Mouse (Mus musculus) heart, postnatal 4 days (tissue): ENCODE measurements around the gene Olfr38. TPM values are rescaled to one million over a fixed set of nuclear protein-coding genes. Genes with fewer than 3 reads are reported as not detected.

ENCODE experiments used
- DNase-seq: peaks from one replicate; pipeline ENCODE4 v3.0.0; 2021
- total RNA-seq, 2 experiments: library from RNA; stranded (reverse); gene quantifications; 2 replicates each; pipeline ENCODE4 v1.2.3; 2021

Gene Olfr38
- total RNA-seq, result not detected

- DNase-seq, result no peak
Measured at GRCm38 (mm10) chr6:42756104-42756503, at the start of gene Olfr38. Olfr38 (plus strand) TSS chr6:42756404.

DNA sequence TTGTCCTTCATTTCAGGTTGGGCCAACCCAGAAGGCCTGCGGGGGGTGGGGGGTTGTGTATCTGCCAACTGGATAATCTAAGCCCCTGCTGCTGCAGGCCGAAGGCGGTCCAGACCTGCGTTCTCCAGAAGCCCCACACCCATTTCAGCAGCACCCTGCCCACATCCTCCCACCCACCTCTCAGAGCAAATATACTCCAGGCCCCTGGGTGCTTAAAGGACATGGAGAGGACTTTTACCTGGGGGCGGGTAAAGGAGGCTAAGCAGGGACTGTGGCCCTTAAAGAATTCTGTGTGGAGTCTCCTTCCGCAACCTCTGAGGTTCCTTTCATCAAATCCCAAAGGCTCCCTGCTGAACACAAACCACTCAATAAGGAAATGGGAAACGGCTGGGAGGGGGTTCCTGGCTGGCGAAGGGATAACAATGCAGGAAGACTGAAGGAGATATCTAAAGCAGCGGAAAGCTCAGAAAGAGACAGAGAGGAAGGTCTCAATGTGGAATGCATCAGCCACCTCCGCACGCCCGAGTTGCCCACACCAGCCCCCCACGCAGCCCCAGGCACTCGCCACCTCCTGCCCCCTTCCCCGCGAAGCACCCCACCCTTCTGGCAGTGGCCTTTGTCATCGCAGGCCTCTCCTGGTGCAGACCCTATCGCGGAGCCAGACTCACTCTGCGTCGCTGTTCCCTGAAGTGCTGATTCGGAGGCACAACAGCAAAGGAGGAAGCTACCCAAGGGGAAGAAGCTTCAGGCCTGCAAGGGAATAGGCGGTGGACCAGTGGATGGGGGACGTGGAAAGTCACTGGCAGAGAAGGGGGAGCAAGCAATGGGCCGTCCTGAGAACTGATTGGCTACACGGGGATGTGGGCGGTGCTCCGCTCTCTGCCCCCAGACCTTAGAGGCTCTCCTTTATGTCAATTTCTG is 46.7 kb upstream of the Olfr38 start, which contains the start of gene Tcaf1:
Gene Tcaf1, minus strand, starts transcription at position 798 of the 921 bp plus-strand sequence.
- peak; percentile 87 for DNase-seq

DNA sequence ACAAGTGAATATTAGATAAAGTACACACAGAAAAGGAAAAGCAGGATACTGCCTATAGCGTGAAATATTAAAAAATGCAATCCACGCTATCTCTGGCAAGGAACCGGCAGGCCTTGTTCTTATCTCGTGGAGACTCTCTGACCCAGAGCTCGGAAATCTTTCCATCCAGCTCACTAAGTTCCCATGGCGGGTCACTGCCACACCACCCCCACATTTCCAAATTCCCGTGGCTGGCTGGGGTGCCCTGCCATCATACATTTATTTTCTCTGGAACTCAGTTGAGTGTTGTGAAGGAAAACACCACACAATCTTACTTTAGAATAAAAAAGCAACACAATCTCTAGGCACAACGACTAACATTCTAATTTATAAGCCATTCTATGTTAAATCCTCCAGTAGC is 41.5 kb upstream of the Olfr38 start:
- no peak for DNase-seq

DNA sequence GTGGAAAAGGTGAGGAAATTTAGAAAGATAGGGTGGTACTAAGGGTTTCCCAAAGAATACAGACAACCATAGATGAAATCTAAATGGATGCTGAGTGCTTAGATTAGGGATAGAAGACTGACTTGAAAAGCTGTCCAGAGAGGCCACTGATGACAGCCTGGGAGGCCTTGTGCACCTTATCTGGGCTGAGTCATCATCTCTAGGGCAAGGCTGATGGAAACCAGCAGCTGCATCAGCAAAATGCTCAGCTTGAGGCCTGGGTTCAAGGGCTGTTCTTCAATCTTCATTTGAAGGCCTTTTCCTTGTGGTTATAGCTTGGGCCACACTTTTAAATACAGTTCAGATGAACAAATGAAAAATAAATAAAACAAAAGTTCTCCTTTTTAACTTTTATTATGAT is 38.2 kb upstream of the Olfr38 start:
- DNase-seq, result no peak

DNA sequence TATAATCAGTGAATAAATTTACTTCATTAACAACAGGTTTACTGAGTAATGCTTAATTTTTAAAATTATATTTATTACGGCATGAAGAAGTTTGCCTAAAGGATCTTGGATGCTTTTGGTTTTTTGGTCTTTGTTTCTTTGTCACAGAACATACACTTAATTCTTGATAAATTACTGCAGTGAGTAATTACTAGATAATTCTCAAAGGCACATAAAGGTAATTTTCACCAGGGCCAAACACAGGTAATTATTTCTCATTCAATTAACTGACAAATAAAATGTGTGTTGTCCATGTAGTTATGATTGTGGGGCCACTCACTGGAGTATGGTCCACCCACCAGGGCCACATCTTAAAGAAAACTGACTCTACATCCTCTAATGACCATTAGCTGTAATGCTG is 17.1 kb upstream of the Olfr38 start, which contains the start of gene Olfr453:
Gene Olfr453, plus strand, starts transcription at position 301 of the 400 bp plus-strand sequence.
- no peak for DNase-seq

DNA sequence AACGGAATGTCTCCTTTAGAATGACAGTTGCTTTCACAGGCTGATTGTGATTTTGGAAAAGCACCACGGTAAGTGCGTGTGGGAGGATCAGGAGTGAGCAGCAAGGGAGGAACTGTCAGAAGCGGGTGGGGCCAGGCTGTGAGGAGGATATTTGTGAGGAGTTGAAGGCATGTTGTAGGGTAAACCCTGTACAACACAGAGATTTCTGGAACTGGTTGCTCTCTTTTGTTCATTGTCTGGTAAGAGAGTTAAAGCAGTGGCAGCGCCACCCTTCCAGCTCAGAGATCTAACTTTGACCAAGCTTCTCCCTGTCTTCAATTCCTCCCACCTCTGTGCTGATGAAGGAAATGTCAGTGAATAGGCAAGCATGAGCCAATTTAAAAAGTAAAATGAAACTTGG is 13.9 kb upstream of the Olfr38 start:
- DNase-seq, result no peak

GRCm38 (mm10) chr6:42747846-42748245 is 8.4 kb upstream of the Olfr38 start:
- no peak for DNase-seq

- DNase-seq, result no peak
Measured at GRCm38 (mm10) chr6:42777066-42777465, 20.9 kb downstream of the Olfr38 start.

GRCm38 (mm10) chr6:42784793-42785192 is 28.6 kb downstream of the Olfr38 start, which contains the start of gene Olfr452:
Olfr452 (plus strand) TSS chr6:42785093.
- DNase-seq, result no peak

DNA sequence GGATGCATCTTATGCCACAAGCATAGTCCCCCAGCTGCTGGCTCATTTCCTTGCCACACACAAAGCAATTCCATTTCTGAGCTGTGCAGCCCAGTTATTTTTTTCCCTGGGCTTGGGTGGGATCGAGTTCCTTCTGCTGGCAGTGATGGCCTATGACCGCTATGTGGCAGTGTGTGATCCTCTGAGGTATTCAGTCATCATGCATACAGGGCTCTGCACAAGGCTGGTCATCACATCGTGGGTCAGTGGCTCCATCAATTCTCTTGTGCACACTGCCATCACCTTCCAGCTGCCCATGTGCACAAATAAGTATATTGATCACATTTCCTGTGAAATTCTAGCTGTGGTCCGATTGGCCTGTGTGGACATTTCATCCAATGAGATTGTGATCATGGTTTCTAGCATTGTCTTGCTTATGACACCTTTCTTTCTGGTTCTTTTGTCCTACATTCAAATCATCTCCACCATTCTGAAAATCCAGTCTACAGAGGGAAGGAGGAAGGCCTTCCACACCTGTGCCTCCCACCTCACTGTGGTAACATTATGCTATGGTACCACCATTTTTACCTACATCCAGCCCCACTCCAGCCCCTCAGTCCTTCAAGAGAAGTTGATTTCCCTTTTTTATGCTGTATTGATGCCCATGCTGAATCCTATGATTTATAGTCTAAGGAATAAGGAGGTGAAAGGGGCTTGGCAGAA is 34.2 kb downstream of the Olfr38 start:
- no peak for DNase-seq

DNA sequence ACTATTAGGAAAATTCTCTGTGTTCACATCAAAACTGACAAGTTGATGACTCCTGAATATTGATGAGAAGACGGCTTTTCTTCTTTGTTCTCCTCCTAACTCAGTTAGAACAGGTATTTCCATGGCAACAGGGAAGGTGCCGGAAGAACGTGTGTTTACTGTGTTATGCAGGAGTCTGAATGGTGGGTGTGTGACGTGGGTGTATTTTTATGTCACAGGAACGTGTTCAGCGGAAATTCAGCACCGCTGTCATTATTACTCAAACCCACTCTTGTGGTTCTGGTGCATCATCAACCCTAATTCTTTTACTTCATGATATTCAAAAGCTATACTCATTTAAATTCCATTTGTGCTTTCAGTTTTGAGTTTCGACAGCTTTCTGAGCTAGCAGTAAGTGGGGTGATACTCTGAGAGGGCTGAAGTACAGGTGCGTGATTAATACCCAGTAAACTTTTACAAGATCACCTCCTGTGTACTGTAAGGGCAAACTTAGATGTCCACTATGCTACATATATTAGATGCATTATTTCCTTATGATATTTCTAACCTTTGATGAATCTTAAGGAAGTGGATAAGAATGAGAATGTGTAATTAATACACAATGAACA is 34.8 kb downstream of the Olfr38 start:
- DNase-seq, result no peak

DNA sequence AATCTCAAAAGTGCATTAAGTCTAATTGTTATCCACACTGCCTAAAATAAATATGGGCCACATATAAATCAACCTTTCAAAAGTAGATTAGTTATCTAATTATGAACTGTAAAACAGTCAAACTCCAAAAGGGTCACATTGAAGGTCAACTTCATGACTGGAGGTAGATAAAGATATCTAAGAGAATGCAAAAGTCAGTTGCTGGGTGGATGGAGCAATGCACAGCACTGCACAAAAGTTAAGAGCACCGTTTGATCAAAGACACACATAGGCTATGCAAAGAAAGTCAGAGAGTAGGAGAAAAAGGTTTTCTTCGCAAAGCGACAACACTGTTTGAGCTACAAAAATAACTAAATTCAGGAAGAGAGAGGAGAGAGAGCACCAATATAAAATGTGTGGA is 38.8 kb downstream of the Olfr38 start:
- no peak for DNase-seq

DNA sequence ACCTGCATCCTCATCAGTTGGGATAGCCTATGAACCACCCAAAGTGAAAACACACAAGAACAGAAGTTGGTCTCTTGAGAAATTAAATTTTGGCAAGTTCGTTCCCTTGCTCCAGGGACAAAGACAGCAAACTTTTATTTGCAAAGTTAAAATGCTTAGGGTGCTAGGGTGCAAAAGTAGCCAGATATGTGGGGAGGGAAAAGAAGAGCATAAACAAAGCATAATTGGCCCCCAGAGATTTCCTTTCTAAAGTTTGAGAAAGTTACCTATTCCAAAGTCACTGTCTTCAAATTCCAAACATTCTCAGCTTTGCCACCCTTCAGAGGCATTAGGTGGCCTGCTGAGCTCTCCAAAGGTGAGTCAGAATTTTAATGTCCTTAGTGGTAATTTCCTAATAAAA is 55.4 kb downstream of the Olfr38 start, which contains the start of gene Olfr450:
Gene Olfr450, plus strand, starts transcription at position 301 of the 400 bp plus-strand sequence.
- DNase-seq, result no peak

Other genes with a start within 250 kb of the Olfr38 start
- not detected for gene Olfr455, start 208.8 kb upstream of the Olfr38 start, total RNA-seq
- gene Tcaf3, start 158.7 kb upstream of the Olfr38 start, total RNA-seq, result not detected
- 1 to 10 TPM; 4.2 to 5.3 TPM for gene Tcaf2, start 111.2 kb upstream of the Olfr38 start, total RNA-seq
- gene Tcaf1, start 46.3 kb upstream of the Olfr38 start, total RNA-seq, result 10 to 100 TPM; 36.6 to 38.4 TPM
- not detected for gene Olfr453, start 17.0 kb upstream of the Olfr38 start, total RNA-seq
- not detected for gene Olfr452, start 28.7 kb downstream of the Olfr38 start, total RNA-seq
- not detected for gene Olfr450, start 55.5 kb downstream of the Olfr38 start, total RNA-seq
- not detected for gene Olfr449, start 78.0 kb downstream of the Olfr38 start, total RNA-seq
- gene Olfr448, start 134.0 kb downstream of the Olfr38 start, total RNA-seq, result not detected
- gene Olfr447, start 152.5 kb downstream of the Olfr38 start, total RNA-seq, result not detected
- gene Olfr446, start 165.0 kb downstream of the Olfr38 start, total RNA-seq, result not detected
- gene Olfr444, start 192.7 kb downstream of the Olfr38 start, total RNA-seq, result not detected